Mouse (Mus musculus) B cell, adult 2 months (primary cell): ENCODE results near the gene Xpnpep1.

ENCODE experiments used
- DNase-seq, 2 experiments: peaks; one replicate each; pipeline ENCODE4 v3.0.0; 2022

The Xpnpep1 gene

DNA sequence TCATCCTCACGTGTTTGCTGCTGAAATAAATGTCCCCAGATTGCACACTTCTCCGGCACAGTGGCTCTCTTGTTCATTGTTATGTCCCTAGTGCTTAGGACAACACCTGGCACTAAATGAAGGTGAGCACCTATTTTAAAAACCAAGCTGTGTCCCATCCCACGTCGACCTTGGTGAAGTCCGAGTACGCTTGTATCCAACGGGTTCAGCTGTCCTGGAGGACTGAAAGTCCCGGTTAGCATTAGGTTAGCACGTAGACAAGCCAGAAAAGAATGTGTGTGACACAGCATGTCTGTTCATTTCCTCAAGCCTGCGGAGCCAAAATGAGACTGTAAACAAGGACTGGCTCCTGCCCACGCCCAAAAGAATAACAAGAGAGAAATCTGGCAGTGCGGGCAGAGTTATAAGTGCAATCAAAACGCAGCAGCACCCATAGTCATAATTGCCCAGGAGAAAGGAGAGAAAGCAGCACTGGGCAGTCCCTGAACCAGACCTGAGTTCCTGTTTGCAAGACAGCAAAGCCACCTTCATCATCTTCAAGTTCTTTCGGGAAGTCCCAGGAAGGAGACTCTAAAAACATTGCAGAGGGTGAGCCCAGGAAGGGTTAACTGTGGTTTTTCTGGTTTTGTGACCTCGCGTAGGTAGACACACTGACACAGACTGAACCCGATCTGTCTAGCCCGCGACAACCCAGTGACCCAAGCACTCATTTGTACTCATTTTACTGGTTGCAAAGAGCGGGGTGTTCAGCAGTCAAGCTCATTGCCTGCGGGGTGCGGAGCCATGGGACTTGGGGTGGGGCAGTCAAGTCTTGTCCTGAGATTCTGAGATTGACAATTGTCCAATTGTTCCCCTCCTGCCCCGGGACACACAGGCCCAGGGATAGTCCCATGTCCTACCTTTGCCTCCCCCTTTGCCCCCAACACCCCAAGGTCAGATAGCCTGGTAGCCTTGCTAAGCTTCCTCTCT lies at the start of gene Xpnpep1:
Xpnpep1 (minus strand) TSS at position 51 of the 969 bp plus-strand sequence.
- DNase-seq = no peak

DNA sequence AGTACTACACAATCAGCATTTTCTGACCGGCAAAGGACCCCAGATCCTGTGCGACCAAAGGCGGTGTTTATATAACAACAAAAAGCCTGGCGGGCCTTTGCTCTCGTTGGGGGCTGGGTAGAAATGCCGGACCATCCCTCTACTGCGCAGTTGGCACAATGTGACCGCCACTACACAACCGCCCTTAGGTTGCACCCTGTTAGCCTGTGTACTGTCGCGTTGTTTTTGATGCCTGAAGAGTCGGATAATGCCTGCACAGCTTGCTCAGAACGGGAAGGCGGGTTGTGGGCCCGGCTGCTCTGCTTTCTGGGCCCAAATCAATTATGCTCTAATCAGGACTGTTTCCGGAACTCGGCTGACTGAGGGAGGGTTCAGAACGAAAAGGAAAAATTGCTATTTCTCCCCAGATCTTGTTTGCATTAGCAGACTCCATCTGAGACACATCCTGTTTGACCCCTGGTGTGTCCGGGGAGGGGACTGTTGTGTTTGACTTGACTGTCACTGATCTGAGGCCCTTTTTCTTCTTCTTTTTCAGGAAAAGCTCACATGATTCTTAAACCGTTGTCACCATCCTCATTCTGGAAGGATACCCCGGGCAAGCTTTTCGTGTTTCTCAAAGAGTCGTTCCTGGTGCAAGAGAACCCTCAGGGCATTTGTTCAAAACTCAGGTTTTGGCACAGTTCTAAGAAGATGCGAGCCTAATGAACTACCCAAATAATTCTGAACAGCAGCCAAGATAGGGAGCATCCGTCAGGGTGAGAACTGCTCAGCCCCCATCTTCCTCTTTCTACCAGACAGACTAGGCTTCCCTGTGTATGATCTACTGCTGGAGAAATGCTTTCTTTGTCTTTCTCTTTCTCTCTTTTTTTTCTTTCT lies 47.5 kb upstream of the Xpnpep1 start:
- DNase-seq = no peak

DNA sequence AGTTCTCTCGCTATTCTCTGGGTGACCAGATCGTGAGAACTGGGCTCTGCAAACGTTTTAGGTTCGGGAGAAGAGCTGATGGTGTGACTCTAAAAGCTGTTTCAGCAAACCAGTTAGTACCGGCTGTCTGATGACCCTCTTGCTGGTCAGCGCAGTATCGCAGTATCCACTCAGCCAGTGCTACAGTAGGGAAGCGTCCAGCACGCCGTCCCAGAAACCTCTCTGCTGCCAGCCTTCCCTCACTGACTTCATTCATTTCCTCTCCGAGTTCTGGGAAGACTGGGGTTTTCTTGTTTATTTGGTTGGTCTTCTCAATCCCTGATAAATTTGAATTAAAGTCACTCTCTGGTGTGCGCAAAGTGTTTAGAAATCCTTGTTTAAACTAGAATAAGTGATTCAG lies 46.8 kb upstream of the Xpnpep1 start:
- DNase-seq = no peak

DNA sequence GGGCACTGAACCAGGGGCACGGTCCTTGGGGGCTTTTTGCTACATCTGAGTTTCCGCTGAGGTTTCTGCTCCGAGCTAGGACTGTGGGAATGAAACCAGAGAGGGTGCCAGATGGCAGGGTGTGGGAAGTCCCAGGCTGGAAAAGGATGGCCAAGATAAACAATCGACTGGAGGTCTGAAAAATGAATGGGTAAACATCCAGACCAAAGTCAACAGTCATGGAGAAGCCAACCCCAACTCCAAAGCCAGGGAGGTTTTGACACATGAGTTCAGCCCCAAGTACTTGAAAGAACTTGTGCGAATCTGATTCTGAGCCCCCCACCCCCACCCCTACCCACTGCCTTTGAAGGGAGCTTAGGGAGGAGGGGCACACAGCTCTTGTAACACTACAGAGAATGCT lies 44.7 kb upstream of the Xpnpep1 start:
- DNase-seq = no peak

DNA sequence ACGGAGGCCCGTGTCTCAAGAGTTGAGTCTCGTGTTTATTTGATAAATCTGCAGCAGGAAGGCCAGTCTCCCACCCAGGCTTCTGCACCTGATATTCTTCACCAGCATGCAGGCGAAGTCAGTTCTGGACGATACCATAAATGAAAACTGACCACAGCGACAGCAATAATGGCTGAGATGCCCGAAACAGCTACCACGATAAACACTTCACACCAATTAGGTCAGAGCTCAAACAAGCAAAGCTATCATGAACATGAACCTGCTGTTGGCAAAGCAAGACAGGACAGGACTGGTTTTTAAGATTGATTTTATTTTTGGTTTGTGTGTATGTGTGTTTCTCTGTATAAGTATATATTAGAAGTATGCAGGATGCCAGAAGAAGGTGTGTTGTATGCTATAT lies 42.8 kb upstream of the Xpnpep1 start:
- DNase-seq = no peak

DNA sequence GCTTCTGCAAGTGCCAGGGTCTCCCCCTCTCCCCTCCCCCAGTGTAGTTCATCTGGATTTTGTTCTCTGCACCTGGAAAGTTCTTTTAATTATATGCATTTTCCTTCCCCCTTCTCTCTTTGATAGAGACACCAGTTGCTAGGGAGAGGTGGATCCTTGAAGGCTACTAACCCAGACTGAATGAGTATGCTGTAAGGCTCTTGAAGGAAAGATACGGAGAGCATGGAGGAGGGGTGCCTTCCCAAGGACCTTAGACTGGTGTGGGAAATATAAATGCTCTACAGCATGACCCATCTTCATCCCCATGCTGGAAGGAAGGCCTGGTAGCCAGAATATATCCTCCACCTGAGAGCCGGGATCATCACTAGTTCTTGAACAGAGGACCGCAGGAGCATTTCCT lies 41.3 kb upstream of the Xpnpep1 start:
- no peak for DNase-seq

DNA sequence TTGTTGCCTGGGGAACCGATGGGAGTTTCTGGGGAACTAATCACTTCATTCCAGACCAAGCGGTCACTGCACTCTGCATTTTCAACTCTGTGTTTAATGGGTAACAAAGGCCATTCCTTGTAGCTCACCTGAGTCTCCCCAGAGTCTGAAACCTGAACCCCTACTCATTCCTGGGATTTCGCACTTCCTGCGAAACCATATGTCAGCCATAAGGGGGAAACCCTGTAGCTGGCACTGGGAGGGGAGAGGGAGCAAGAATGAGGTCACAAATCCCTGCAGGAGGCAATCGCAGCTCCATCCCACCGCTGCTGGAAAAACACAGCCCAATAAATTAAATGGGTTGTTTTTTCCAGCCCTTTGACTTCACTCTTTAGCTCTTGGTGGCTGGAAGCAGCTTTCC lies 40.9 kb upstream of the Xpnpep1 start:
- DNase-seq = no peak

DNA sequence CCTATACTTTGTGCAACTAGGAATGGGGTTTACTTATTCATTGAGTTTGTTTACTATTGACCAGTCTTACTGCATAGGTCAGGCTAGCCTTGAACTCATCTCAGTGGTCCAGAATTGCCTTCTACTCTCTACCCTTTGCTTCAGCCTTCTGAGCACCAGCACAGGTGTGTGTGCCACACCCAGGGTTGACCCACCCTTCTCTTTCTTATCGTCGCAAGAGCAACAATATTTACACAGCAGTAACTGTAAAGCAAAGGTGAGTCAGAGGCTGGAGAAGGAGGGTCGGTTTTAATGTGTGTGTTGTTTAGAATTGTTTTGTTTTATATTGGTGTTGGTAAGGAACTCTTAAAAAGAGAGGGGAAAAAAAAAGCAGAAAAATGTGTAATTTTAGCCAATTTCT lies 40.5 kb upstream of the Xpnpep1 start:
- DNase-seq = no peak

DNA sequence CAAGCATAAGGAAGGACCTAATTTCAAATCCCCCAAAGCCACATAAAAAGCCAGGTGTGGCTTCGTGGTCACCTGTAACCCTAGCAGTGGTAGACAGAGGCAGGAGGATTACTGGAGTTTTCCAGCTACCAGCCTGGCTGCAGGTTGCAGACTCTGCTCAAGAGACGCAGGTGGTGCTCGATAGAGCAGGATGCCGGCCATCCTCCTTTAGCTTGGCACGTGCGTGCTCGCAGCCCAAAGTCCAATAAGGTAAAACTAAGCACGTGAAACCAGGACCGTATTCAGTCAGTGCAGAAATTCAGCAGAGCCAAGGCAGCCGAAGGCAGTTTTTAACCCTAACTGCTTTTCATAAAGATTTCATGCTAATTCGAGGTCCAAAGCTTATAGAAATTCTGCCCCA lies 40.0 kb upstream of the Xpnpep1 start:
- no peak for DNase-seq

DNA sequence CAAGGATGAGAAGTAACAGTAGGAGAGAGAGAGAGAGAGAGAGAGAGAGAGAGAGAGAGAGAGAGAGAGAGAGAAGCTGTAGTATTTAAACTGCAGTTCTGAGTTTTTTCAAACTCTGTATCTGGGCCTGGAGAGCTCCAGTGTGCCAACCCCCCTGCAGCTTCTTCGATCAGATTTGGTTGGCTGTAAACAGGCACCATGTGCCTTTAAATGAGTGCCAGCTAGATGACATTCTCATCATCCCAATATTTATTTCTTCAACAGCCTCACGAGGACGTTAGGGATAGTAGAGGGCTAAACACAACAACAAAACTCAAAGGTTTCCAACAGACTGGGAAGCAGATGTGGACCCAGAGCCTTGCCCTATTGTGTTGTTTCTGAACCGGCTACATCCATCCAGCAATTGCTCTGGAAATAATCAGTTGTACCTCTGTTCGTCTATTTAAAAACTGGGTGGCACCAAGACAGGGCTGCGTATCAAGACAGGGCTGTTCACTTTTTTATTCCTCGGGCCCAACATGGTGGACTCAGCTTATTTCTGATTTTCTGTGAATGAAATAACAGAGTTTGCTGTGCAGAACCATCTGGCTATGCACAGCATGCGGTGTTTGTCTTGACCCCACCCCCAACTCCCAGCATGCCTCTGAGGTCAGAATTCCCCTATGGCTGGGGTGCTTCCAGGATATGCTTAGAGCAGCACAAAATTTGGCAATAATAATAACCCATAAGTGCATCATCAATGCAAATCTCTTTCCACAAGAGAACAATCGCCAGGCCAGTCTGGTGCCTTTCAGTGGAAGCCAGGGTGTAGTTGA lies 38.5 kb upstream of the Xpnpep1 start:
- DNase-seq = no peak

DNA sequence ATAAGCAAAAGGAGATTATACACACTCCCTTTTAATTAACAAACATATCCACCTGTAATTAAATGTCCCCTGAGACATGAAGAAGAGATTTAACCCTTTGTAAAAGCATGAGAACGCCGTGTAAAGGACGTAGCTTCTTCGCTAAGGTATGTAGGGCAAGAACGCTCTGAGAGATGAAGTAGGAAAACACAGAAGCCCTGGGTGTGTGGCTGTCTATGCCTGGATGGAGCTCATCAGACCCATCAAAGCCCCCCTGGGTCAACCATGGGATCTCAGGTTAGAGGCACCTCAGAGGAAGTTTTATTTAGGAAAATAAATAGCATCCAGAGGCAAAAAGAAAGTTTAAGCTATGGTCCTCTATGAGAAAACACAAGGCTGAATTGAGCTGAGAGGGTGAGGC lies 37.3 kb upstream of the Xpnpep1 start:
- no peak for DNase-seq

DNA sequence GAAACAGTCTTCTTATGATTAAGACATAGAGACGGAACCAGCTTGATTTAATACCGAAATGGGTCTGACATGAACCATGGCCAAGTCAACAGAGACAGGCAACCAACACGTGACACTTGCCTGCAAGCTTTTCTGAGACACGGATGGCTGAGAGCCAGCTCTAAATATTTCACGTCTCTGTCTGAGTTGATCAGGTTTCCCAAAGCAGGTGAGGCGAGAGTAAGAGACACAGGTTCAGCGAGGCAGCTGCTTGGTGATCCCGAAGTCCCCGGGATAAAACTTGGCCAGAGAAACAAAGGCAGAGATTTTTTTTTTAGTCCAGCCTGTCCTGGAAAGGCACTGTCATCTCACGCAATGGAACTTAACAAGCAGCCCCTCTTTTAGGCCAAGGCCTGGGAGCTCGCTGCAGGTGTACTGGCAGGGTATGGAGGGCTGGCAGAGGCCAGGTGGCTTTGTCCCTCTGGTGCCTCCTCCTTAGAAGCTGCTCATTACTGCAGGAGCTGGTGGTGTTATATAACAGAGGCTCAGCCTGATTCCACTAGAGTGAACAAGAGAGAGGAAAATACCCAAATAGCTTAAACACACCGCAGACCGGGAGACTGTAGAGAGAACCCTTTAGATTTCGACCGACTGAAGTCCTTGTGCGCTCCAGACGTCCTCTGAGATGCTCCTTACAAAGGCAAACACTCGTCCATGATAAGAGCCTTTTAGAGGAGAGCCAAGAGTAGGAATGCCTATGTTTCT lies 36.4 kb upstream of the Xpnpep1 start:
- no peak for DNase-seq

DNA sequence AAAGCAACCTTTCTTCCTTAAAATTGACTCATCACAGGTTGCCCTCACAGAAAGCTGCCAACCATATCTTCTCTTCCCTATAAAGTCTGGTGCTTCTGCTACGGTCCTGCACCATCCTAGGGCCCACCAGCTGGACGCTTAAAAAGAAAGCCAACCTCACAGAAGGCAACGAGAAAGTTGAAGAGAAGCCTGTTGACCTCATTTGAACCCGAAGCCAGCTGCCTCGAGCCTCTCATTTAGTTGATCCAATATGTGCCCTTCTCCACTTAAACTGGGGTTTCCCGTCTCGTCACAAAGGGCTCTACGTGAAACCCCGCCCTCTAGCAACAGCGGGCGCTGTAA lies 35.9 kb upstream of the Xpnpep1 start:
- DNase-seq = no peak

DNA sequence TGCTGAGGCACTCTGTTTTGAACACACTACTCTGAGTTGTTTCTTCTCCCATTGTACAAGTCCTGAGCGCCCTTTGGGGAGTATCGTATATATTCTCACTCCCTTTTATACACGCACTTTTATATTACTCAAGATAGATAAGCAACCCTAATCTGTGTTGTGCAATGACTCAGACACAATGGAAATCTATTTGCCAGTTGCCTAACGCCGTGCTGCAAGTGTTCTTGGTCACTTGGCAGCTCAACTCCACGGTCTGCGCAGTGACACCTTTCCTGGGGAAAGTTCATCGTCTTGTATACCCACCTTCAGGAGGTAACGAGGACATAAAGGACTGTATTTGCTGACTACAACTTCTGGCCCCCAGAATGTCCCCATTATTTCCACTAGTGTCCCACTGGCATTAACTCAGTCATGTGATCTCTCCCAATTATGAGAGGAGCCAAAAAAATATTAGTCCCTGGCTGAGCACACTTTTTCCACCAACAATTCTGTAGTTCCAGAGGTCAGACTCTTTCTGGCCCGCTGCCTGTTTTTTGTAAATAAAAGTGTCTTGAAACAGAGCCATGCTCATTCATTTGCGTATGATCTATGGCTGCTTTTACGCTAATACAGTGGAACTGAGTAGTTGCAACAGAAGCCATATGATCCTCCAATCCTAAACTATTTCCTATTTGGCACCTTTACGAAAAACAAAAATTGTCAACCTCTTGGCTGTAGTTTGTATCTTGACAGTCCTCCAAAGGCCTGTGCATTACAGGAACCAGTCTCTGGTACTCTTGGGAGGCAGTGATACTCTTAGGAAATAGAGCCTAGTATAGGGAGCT lies 35.1 kb upstream of the Xpnpep1 start:
- no peak for DNase-seq

DNA sequence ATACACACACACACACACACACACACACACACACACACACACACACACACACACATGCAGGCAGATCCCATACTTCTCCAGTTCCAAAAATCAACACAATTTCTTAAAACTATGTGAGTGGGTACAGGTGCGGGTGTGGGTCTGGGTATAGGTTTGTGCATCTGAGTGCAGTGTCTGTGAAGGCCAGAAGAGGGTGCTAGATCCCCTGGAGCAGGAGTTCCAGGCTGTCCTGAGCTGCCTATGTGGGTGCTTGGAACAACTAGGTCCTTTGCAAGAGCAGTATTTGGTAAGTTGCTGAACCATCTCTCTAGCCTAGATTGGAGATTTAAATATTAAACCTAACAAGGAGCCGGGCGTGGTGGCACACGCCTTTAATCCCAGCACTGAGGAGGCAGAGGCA lies 33.5 kb upstream of the Xpnpep1 start:
- DNase-seq = peak; percentile 12 to 14

DNA sequence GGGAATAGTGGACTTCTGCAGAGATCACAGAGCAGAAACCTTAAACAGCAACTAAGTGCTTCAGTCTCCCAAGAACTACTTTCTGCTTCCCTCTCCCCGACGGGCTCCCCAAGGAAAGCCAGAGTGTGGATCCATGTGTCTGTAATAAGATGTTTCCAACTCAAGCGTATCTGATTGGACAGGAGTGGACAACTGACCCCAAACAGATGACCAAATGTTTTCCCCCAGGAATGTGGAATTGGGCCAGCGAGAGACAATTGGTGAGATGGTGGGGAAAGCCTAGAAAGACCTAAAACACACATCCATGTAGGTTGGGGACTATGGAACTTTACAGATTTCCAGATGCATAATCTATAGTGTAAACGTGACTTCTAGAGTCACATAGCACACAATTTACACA lies 32.4 kb upstream of the Xpnpep1 start:
- no peak for DNase-seq

DNA sequence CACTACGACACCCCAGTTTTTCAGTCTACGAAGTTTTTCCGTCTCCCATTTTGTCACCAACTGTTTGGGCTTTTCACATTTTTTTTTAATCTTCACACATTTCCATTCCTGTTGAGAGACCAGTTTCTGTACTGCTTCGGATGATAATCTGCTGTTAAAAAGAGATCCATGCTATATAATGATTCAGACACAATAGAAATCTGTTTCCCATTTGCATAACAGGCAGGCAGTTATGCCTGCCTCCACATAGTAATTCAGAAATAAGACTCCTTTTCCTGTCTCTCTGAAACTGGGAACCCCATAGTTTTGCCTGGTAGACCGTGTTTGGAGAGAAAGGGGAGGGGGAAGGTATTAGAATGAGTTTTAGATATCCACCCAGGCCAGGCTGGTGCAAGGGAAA lies 31.6 kb upstream of the Xpnpep1 start:
- DNase-seq = no peak

DNA sequence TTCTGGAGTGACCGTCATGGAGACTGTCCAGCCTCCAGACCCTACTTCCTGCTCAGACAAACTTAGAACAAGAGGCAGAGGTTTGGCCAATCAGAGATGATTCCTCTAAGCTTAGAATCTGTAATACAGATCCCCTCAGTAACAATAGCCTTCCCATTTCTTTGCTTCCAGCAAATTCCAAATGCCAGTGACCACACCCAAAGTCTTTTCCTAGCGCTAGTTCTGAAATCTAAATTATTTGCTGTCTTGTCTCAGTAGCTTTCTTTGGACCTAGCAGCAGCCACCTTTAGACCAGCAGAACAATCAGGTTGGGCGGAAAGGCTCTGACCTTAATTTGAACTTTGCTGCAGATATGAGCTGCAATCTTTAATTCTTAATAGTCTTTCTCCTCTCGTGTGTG lies 30.9 kb upstream of the Xpnpep1 start:
- no peak for DNase-seq

DNA sequence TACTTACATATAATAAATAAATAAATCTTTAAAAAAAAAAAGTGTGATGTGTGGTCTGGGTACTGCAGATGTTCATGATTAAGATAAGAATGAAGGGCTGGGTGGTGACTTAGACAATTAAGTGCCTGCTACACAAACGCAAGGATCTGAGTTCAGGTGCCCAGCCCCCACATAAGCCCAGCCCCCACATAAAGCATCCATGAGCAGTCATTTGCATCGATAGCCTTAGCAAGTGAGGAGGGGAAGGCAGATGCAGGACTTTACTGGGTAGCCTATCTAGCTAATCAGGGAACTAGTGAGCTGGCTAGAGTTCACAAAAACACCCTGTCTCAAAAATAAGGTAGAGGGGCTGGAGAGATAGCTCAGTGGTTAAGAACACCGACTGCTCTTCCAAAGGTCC lies 29.4 kb upstream of the Xpnpep1 start:
- DNase-seq = no peak

DNA sequence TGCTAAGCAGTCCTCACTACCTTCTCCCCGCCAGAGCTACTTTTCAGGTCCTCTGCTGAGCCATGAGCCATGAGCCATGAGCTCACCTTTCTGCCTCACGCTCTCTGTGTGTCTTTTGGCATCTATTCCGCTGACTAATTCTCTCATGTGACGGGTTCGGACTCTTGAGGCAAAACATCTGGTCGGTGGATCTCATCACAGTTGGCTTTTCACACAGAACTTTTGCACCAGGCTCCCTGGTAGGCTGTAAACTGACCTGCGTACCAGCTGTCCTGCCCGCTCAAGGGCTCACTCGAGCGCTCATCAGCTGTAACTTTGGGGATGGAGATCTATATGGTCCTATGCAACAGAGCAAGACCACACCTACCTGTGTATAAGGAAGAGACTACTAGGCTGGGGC lies 26.9 kb upstream of the Xpnpep1 start:
- no peak for DNase-seq

DNA sequence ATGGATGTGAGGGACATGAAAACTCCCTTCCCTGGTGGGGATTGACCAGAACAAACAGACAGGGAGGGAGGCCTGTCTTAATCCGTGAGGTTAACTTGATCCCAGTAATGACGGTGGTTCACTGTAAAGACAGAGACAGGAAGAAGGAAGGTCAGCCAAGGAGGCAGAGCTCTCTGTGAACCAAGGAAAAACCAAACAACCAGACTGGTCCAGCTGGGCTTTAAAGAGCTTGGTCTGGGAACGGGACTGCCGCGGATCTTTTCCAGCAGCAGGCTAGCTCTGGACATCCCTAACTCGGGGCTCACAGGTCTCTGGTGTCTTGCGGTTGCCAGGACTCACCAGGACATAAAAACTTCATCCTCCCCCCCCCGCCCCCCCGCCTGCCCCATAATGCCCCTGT lies 26.5 kb upstream of the Xpnpep1 start:
- DNase-seq = no peak

DNA sequence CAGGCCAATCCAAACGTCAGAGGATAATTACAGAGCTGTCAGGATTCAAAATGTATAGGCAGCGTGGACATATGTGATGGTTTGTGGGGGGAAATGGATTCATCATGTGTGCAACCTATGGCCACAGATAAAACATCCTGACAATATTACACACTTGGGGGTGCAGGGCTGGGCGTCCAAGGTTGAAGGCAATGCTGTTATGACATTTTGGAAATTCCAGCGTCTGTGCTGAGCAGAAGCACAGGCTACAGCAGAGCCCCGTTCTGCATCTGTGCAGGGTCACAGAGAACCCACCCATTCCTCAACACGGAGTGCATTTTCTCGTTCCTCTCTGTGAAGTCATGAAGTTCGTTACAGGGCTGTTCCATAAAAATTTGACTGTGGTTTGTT lies 25.0 kb upstream of the Xpnpep1 start:
- DNase-seq = no peak
